Mouse (Mus musculus) cerebellum, adult 2 months (tissue): Measurements from ENCODE around the gene Rnf113a2.

ENCODE experiments used
- CTCF ChIP-seq: fragments of 200-500 bp; IDR thresholded peaks from 2 replicates; pipeline ENCODE4 v1.5.1; 2011; ENCODE audit warnings: low read depth, mild to moderate bottlenecking, control low read depth, low read length, moderate library complexity, borderline replicate concordance; ENCODE audit not compliant: insufficient read depth
- POLR2A ChIP-seq: fragments of 200-500 bp; IDR thresholded peaks from 2 replicates; pipeline ENCODE4 v1.6.1; 2011; ENCODE audit warnings: low read length, control low read depth, borderline replicate concordance; ENCODE audit not compliant: insufficient read depth

GRCm38 (mm10) chr12:84402923-84403322 is 14.1 kb upstream of the Rnf113a2 start:
- no peak for TF ChIP-seq CTCF
- no peak for TF ChIP-seq POLR2A
